In the genomic region with DNA sequence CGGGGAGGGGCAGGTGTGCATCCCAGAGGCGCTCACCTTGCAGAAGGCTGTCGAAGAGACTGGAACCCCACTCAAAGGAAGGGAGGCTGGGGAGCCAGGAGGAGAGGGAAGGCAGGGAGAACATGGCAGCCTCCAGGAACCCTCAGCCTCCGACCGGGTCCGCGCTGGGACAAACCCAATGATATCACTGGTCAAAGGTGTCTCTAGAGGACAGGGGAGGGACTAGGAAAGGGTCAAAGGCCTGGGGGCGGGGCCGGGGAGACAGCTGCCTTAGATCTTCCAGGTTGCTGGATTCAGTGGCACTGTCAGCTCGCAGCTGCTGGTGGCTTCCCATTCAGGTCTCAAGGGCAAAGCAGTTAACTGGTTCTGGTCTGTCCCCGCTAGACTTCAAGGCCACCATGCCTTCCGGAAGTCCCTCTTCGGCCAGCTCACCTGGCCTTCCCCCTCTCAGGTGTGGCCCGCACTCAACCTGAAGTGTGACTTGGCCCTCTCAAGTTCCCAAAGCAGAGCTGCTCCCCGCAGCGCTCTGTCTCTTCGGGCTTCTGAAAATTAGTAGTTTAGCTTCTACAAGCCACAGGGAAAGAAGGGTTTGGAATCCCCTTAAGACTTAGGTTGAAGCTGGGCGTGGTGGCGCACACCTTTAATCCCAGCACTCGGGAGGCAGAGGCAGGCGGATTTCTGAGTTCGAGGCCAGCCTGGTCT, we compare ENCODE assay signal across 8 mouse cellular contexts. TPM values are rescaled to one million over a fixed set of nuclear protein-coding genes. Genes with fewer than 3 reads are reported as not detected.
DNase-seq lines count a peak whose midpoint lies in the region; ATAC-seq and TF ChIP-seq lines count a peak whose summit lies in the region.

No protein-coding gene starts in this region.

- no peak overlapping the region for H3K27ac ChIP-seq in heart, embryonic 15.5 days
- no peak overlapping the region for H3K27ac ChIP-seq in layer of hippocampus, adult 2 months

- DNase-seq in thymus, postnatal 14 days, result peak; percentile 31
- DNase-seq in thymus, postnatal 10 days (ENCODE audit: low spot score in 2 of 2), result no peak
- DNase-seq in kidney, postnatal 36 days, result peak; percentile 90 to 93
- DNase-seq in ovary, postnatal 14 days (ENCODE audit: low spot score), result no peak
- DNase-seq in layer of hippocampus, adult 2 months (ENCODE audit: low spot score in 2 of 2), result no peak
- no peak for DNase-seq in right cerebral cortex, postnatal 4 days

- 14% methylated on average over 22 of the region's 22 CpGs for WGBS in heart, embryonic 15.5 days

- H3K4me2 ChIP-seq in heart, embryonic 15.5 days, result peak overlapping the region; percentile 80

- H3K27me3 ChIP-seq in heart, embryonic 15.5 days, result no peaks in the 10 kb centered on the region
- peaks cover 71% of the 10 kb centered on the region for H3K27me3 ChIP-seq in megakaryocyte, embryonic 14.5 days (replicated peaks)

- H3K9ac ChIP-seq in heart, embryonic 15.5 days, result peak overlapping the region; percentile 46

- peak overlapping the region; percentile 41 for H3K4me3 ChIP-seq in heart, embryonic 15.5 days
- H3K4me3 ChIP-seq in megakaryocyte, embryonic 14.5 days (replicated peaks), result peak overlapping the region; percentile 89
- no peak overlapping the region; the same call in 1 of the 2 replicates for H3K4me3 ChIP-seq in layer of hippocampus, adult 2 months

- peaks cover 20% of the 10 kb centered on the region for H3K4me1 ChIP-seq in heart, embryonic 15.5 days (replicated peaks)
- H3K4me1 ChIP-seq in megakaryocyte, embryonic 14.5 days, result peaks cover 35% of the 10 kb centered on the region

- H3K36me3 ChIP-seq in heart, embryonic 15.5 days, result no peaks in the 10 kb centered on the region
- no peaks in the 10 kb centered on the region for H3K36me3 ChIP-seq in megakaryocyte, embryonic 14.5 days (replicated peaks; ENCODE audit: low read length)

- 0 out of 2 replicates have a peak, but pooled peaks have one; percentile 24 for ATAC-seq in heart, embryonic 15.5 days (replicated peaks; ENCODE audit: insufficient number of reproducible peaks, insufficient read depth, low FRiP score, low read depth)

- TF ChIP-seq CTCF in layer of hippocampus, adult 2 months (conservative IDR thresholded peaks at IDR 0.05), result no peak

- no peaks in the 10 kb centered on the region for H3K9me3 ChIP-seq in heart, embryonic 15.5 days (replicated peaks)
- no peaks in the 10 kb centered on the region for H3K9me3 ChIP-seq in megakaryocyte, embryonic 14.5 days

RNA-seq across cellular contexts. Expression of a gene that starts 0.4 kb away (rescaled TPM):
- 1.0 and 1.2 TPM in 2 replicates for polyA plus RNA-seq in heart, embryonic 15.5 days (2015; fragmentation: Nextera tagmentation; extraction: Ambion mirVana)
- 1.1 TPM in 1 of 2 replicates, not detected in the other for polyA plus RNA-seq in megakaryocyte, embryonic 14.5 days (2012; ENCODE audit: insufficient read depth, low replicate concordance)
- total RNA-seq in layer of hippocampus, adult 2 months (2021), result under 1 TPM; 0.37 to 0.56 TPM

RNA-seq across cellular contexts. Expression of a gene that starts 5.6 kb away (rescaled TPM):
- polyA plus RNA-seq in heart, embryonic 15.5 days (2015; fragmentation: Nextera tagmentation; extraction: Ambion mirVana), result 0.76 and 0.96 TPM in 2 replicates
- not detected in 2 replicates for polyA plus RNA-seq in megakaryocyte, embryonic 14.5 days (2012; ENCODE audit: insufficient read depth, low replicate concordance)
- 1 to 10 TPM; 1.6 to 3.6 TPM for total RNA-seq in layer of hippocampus, adult 2 months (2021)

RNA-seq across cellular contexts. Expression of a gene that starts 12.1 kb away (rescaled TPM):
- 48.4 and 59.1 TPM in 2 replicates for polyA plus RNA-seq in heart, embryonic 15.5 days (2015; fragmentation: Nextera tagmentation; extraction: Ambion mirVana)
- polyA plus RNA-seq in megakaryocyte, embryonic 14.5 days (2012; ENCODE audit: insufficient read depth, low replicate concordance), result 4.7 and 17.1 TPM in 2 replicates
- total RNA-seq in layer of hippocampus, adult 2 months (2021), result under 1 TPM; 0.47 to 0.90 TPM

RNA-seq across cellular contexts. Expression of a gene that starts 46.7 kb away (rescaled TPM):
- polyA plus RNA-seq in heart, embryonic 15.5 days (2015; fragmentation: Nextera tagmentation; extraction: Ambion mirVana), result 6.9 and 7.1 TPM in 2 replicates
- 19.4 and 24.8 TPM in 2 replicates for polyA plus RNA-seq in megakaryocyte, embryonic 14.5 days (2012; ENCODE audit: insufficient read depth, low replicate concordance)
- total RNA-seq in layer of hippocampus, adult 2 months (2021), result 10 to 100 TPM; 74.1 to 80.6 TPM

Comparison
In these comparisons a context has a peak if more than half of its experiments do, and no peak if none do; other contexts are left out.
1. DNase-seq: peak in thymus, postnatal 14 days (single experiment) and kidney, postnatal 36 days (2 of 2); none in thymus, postnatal 10 days (0 of 2), ovary, postnatal 14 days (single experiment), layer of hippocampus, adult 2 months (0 of 2) and right cerebral cortex, postnatal 4 days (single experiment).